Mouse (Mus musculus): ENCODE measurements around the gene Stam2.

Gene Stam2

DNA sequence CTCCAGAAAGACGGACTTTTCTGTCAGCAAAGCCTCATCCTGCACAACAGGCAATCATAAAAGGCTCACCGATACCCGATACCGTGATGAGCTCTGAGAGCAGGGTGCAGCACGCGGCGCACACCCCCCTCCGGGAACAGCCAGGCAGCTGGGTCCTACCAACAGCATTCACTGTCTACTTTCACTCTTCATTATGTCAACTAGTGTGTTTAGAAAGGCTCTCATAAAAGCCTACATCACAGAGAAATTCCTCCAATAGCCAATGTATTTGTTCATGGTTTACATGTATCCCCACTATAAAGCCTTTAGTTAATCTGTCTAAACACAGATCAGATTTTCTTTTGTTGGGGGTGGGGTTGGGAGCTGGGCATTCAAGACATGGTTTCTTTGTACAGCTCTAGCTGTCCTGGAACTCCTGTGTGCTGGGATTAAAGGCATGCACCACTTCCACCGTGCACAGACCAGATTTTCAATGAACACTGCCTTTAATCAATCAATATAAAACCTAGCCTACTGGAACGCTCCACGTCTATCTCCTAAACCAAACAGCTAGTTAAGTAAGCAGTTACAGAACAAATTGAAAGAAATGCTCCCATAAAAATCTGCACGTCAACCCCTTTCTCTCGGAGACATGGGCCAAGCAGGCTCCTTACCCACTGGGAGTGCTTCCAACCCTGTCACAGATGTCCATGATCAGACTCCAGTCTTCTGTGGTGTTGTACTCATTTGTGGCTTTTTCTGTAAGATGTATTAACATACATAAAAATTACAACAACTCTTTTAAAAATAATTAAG, 21.7 kb downstream of the Stam2 start:
- DNase-seq = peak; percentile 49

DNA sequence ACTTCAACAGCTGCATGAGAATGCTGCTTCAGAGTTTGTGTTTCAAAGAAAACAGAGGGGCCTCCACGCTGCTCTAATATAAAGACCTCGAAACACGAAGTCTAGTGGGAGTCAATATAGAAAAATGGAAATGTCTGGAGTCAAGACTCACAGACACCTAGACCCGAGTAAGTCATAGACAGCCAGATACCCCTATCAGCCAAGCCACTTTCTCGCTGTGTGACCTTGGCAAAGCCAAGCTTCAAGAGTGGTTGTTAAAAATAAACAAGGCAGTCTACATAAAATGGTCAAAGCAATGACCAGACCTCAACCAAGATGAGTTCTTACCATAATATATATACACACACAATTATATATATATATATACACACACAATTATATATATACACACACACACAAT, 25.0 kb downstream of the Stam2 start:
- DNase-seq = peak; percentile 81

DNA sequence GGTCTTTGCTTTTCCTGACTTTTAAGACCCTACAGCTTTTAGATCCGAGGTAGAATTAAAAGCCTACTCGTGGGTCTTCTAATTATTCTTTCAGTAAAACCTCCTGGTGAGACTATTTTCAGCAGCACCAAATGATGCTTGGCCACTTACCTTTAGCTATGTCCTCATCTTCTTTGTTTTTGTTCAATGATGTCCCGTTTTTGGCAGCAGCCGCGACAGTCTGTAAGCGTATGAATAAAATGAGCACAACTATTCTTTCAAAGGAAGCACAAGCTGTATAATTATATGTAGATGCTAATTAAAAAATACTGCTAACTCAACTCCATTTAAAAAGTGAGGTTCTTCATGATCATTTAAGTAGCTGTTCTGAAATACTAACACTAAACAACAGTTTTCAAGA, 26.5 kb downstream of the Stam2 start:
- no peak for DNase-seq

DNA sequence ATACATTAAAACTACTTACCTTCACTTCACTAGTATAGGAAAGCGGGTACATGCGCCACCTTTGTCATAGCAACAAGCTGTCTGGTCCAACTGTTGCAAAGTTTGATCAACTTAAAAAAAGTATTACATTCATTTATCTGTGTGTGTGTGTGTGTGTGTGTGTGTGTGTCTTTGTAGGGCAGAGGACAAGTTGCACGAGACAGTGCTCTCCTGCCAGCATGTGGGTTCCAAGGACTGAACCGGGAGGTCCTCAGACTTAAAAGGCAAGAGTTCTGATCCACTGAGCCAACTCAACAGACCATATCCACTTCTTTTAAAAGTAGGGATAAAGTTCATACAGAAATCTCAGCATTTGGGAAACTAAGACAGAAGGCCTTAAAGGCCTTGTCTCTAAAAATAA, 28.0 kb downstream of the Stam2 start:
- peak; percentile 50 for DNase-seq

DNA sequence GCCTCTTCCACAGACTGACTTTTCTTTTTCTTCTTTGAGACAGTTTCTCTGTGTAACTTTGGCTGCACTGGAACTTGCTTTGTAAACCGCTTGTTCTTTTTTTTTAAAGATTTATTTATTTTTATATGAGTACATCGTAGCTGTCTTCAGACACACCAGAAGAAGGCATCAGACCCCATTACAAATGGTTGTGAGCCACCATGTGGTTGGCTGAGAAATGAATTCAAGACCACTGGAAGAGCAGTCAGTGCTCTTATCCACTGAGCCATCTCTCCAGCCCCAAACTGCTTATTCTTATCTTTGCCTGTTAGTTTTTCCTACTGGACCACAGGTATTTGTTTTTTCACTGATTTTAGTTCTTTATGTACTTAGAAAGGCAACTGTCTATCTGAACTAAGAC, 31.3 kb downstream of the Stam2 start:
- DNase-seq = no peak

DNA sequence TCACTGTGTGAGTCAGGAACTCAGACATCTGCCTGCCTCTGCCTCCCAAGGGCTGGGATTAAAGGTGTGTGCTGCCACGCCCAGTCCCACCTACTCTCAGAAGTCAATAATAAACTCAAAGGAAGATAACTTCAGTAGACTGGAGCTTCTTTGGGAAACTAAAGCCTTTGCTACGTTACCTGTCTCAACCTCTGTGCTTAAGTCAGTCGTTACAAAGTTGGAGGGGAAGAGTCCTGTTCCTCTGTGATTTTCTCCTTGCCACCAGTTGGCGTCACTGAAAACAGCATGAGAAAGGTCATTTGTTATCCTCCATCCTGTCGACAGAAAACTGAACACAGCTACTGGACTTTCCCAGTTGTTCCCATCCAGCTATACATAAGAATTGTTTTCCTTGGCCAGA, 32.7 kb downstream of the Stam2 start:
- DNase-seq = peak; percentile 61

DNA sequence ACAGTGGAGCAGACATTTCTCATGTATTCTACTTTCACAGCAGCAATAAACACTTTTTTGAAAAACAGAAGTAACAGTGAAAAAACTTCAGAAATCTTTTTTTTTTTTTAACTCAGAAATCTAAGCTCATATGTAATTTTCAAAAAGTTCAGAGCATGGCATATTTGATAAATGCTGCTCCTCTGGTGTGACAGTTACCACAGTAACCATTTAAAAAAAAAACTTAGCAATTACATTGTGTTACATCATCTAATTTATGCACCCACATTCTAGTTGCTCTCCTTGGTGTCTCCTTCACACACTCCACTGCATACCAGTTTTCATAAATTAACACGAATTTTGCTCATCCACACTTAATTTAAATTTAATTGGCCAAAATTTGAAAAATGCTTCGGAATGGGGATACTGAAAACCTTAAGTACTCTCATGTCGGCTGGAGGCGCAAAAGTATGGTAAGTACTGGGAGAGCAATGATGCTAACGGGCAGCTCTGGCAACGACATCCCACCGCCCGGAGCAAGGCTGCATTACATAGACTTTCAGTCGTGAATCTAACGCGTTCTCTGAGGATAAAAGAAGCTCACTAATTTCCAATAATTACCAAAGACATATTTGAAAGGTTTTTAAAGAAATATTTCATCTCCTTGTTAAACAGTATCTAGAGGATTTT, 40.6 kb downstream of the Stam2 start:
- DNase-seq = peak; percentile 87

DNA sequence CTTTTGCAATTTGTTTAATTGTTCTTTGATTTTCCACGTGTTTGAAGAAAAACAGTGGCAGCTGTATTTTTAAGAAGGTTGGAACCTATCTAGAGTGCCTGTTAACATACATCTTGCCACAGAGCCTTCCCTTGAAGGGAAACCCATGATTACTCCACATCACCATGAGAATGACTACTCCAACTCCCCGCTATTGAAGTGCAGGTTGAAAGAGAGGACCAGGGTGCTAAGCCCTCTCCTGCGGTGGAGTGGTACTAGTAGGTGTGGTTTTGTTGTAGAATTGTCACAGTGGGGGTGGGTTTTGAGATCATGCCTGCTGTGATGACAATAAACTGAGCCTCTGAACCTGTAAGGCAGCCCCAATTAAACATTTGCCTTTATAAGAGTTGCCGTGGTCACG, 41.7 kb downstream of the Stam2 start:
- DNase-seq = peak; percentile 54

DNA sequence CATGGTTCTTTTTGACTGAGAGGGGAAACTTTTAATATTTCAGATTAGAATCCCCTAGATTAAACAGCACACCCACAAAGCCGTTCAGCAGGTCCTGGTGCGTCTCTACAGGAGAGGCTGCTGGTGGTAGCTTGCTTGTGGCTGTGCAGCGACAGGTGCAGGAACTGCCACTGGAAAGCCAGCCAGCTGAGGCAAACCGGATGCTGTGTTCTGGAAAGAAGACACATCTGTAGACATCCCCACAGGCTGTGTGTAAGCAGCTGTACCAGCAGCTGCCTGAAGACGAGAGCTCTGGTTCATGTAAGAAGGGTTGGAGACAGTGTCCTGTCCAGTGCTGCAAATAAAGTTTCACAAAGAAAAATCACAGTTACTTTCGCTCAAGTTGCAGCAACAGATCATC, 47.5 kb downstream of the Stam2 start:
- peak; percentile 83 for DNase-seq

DNA sequence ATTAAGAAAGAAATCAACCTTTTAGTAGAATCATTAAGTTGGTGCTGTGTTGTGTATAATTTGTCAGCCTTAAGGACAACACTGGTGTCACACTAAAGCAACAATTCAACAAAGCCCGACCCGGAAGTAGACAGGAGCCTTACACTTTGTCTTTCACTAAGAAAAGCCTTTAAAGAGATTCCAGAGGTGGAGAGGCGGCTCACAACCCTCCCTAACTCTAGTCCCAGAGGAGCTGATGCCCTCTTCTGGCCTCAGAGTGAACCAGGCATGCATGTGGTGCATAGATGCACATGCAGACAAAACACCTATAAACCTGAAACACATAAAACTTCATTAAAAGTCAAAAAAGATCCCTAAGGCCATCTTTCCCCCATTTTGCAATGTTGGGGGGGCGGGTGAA, 50.3 kb downstream of the Stam2 start:
- peak; percentile 72 for DNase-seq

DNA sequence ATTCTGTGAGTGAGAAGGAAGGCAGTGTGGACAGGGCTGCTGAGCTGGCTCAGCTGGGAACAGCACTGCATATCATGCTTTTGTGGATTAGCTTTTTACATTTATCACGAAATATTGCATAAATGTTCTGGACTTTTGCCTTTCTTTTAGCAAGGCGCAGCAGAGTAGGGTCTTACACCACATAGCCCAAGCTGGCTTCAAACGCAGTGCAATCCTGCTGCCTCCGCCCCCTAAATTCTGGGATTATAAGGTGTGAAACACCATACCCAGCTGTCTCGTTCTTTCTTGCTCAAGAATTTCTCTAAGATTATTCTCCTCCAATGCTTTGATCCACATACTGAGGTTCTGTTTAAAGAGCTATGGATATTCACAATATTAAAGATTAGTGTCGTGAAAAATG, 55.5 kb downstream of the Stam2 start:
- peak; percentile 34 for DNase-seq

DNA sequence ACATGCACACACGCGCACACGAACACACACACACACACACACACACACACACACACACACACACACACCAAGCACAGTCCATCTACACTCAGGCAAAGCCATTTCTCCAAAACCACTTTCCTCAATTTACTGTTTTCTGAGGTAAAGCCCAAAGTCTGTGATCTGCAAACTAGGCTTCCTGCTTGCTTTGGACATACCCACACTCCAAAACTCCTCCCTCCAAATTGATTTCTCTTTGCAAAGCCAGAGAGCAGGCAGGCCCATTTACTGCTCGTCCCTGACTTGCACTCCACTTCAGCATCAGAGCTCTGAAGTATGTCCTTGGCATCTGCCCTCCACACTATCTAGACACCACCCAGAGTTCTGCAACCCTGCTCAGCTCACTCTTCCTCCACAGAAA, 64.5 kb downstream of the Stam2 start:
- DNase-seq = no peak

DNA sequence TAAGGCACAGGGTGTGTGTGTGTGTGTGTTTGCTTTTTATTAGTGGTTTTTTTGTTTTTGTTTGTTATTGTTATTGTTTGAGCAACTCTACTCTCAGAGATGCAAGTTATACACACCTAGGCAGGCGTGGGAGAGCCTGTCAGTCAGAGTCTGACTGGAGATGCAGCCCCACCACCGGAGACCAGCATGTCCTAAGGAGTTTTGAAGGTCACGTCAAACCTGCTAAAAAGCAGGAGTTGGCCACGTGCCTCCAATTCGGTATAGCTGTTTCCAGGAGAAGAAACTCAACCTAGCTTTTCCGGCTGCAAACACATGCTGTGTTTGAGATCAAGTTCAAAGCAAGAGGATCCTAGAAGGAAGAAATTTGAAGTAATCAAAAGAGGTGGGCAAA, 65.2 kb downstream of the Stam2 start:
- no peak for DNase-seq

DNA sequence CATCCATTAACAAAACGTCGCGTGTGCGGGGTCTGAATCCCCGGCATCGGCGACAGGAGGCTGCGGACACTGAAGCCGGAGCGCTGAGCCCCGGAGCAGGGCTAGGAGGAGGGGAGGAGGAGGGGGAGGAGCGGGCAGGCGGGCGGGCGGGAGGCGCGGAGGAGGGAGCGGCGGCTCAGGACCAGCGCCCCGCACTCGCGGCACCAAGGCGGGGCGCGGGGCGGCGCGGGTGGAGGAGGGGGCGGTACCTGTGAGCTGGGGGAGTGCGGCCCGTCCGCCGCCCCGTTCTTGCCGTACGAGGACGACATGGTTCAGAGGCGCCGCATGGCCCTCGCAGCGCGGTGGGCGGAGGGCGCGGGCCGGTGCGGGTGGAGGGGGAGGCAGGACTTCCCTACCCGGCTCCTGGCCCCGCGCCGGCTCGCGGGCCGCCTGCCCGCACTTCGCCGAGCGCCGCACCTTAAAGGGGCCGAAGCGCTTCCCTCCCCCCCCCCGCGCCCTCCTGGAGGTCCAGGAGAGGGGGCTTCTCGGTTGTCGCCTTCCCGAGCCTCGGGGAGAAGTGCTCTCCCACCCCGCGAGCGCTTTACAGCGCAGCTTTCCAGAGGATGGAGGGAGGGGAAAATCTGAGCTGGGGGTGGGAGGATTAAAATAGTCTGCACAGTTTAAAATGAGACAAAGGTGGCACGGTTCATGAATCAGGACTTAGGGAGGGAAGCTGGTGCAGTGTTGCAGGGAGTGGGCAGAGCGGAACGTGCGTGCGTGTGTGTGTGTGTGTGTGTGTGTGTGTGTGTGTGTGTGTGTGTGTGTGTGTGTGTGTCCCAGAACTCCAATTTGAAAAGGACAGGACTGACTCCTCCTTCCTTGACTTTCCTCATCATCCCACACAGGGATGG, 65.8 kb downstream of the Stam2 start, which contains the start of gene Cacnb4:
TSS of gene Cacnb4 (minus strand) at position 809 of the 890 bp plus-strand sequence.
- DNase-seq = peak; percentile 91

DNA sequence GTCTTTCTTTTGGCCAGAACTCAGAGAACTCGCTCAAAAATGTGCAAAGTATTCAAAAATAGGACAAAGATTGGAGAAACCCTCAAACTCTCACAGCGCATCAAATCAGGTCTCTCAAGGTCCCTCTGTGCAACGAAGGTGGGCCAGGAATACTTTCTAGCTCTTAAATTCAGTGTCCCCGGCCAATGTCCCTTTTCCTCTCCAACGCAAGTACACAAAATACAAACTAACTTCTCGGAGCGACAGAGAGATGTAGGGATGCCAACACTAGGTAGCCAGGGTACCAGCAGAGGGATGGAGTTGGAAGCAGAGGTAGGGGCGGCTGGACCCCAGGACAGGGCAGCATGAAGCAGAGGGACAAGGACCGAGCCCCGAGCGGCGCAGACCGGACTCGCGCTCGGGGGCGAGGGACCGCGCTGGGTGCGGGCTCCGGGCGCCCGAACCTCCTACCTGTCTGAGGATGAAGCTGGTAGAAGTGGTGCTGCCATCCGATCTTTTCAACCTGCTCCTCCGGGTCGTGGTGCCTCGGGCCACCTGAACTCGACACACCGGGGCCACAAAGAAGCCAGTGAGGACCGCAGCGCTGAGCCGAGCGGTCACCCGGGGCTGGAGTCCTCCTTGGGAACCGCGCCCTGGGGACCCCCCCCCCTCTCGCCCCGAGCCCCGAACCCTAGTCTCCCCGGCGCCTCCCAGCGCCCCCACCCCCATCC, 66.6 kb downstream of the Stam2 start:
- no peak for DNase-seq

DNA sequence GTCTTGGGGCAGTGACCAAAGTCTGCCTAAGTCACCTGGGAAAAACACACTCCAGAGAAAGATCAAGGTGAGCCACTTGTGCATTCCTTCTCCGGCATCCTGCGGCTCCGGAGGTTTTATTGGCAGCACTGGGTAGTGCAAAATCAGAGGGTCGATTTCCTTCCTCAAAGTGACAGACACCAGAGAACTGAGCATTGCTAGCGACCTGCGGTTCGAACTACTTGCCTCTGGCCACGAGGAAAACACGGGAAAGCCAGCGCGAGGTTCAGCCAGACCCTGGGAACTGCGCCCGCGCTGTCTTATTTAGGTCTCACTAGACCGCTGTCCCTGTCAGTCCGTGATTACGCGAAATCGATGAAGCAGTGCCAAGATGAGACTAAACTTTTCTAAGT, 67.2 kb downstream of the Stam2 start:
- DNase-seq = no peak

DNA sequence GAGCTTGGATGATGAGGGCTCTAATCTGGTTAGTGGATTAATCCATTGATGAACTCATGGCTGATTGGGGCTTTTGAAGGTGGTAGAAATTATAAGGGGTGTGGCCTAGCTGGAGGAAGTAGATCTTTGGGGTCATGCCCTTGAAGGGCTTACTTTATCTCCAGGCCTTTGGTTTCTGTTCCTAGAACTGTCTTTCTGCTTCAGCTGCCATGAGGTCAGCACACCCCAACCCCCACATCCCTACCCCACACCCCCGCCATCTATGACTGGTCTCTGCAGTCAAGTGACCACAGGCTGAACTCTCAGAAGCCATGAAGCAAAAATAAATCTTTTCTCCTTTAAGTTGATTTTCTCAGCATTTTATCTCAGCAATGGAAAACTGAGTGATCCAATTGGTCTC, 68.9 kb downstream of the Stam2 start:
- no peak for DNase-seq

DNA sequence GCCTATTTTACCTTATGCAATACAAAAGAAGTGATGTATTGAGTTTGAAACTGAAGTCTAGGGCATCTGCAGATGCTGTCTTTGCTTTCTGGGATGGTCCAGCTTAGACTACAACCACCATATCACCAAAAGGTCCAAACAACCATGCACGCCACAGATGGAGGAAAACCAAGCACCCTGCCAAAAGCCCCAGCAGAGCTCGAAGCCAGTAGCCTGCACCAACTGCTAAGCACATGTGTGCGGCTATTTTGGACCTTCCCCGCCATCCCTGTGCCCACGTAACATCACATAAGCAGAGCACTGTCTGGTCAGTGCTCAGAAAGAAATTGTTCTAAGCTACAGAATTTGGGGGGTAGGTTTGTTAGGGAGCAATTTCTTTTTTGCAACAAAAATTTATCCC, 71.3 kb downstream of the Stam2 start:
- DNase-seq = no peak

DNA sequence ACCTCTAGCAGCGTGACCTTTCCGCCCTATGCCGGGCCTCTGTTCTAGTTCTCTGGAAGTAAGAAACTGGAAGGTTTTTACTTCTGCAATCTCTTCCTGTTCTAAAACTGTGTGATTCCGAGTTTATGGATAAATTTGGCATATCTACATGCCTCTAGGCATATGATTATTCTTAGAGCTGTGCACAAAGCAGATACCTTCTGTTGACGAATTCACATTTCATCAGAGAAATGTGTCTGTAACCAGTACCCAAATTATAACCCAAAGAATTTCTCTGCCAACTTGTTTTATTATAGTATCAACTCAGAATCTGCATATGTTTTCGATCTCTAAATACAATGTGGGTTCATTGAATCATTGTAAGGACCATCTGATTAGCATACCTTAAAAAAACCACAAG, 73.6 kb downstream of the Stam2 start:
- DNase-seq = no peak

DNA sequence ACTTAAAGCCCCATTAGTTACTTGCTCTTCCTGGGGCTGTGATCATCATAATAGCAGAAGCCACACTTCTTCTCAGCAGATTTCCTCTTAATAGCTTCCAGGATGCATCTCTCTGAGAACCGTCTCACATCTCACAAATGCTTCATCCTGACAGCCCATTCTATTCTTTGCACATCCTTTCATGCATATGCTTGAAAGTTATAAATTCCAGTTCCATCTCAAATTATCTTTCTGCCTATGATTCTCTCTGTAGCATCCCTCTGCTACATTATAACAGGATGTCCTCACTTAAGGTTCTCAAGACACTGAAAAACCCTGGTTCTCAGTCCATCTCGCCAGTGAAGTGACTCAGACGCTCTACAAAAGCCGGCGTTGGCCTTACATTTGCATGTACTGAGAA, 85.4 kb downstream of the Stam2 start:
- DNase-seq = peak; percentile 25

DNA sequence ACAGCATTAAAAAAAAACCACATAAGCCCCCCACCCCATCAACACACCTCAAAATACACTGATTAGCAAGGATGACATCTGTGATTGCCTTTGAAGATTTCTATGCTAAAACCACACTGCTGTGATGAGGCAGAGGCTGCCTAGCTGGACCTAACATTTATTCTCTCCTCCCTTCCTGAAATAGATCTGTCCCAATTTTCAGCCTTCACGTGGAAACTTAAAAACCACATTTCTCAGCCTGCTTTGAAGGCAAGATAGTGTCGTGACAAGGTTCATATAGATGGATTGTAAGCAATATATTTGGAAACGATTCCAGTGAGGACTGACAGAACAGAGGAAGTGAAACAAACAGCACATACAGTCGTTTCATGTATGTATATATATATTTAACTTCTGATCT, 87.5 kb downstream of the Stam2 start:
- DNase-seq = no peak

DNA sequence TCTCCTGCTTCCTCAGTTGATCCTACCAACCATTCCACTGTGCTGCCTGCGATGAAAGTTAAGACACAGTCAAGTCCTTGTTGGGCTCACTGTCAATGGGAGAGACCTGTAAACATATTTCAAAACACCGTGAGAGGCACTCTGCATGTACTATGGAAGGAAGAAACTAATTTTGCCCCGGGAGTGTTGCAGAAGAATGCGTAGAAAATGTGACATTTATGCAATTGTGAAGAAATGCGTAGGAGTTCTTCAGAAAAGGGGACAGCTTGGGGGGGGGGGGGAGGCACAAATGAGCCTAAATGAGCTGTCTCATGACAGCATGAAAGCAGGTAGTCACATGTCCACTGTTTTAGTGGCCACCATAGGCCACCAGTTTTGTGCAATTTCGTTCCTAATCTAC, 90.5 kb downstream of the Stam2 start:
- DNase-seq = peak; percentile 7

Measured in heart, adult 11 months (tissue).